Mouse (Mus musculus) heart, embryonic 15.5 days (tissue): ENCODE data around the gene Acp4. TPM values are rescaled to one million over a fixed set of nuclear protein-coding genes. Genes with fewer than 3 reads are reported as not detected.

Experiments used
- ATAC-seq: fragments of 200-750 bp; cut with Nextera tagmentation; replicated peaks from 2 replicates; pipeline ENCODE4 v1.8.0; 2017; ENCODE audit warnings: low read depth, moderate TSS enrichment; ENCODE audit not compliant: insufficient number of reproducible peaks, insufficient read depth, low FRiP score
- H3K27ac ChIP-seq: fragments of 300-500 bp; sonication (generic); 2 replicates; pipeline ENCODE4 v1.5.1; 2015; ENCODE audit warnings: mild to moderate bottlenecking, inconsistent platforms
- H3K27me3 ChIP-seq: fragments of 300-500 bp; sonication (generic); 2 replicates; pipeline ENCODE4 v1.6.1; 2015; ENCODE audit warnings: inconsistent platforms
- H3K36me3 ChIP-seq: fragments of 300-500 bp; sonication (generic); 2 replicates; pipeline ENCODE4 v1.6.1; 2015; ENCODE audit warnings: mild to moderate bottlenecking, inconsistent platforms
- H3K4me1 ChIP-seq: fragments of 300-500 bp; sonication (generic); replicated peaks from 2 replicates; pipeline ENCODE4 v1.6.1; 2015; ENCODE audit warnings: inconsistent platforms
- H3K4me2 ChIP-seq: fragments of 300-500 bp; sonication (generic); 2 replicates; pipeline ENCODE4 v1.6.1; 2015; ENCODE audit warnings: inconsistent platforms, mild to moderate bottlenecking, moderate library complexity
- H3K4me3 ChIP-seq: fragments of 300-500 bp; sonication (generic); 2 replicates; pipeline ENCODE4 v1.5.1; 2015; ENCODE audit warnings: mild to moderate bottlenecking, inconsistent platforms
- H3K9ac ChIP-seq: fragments of 300-500 bp; sonication (generic); 2 replicates; pipeline ENCODE4 v1.6.1; 2015; ENCODE audit warnings: mild to moderate bottlenecking, inconsistent platforms
- H3K9me3 ChIP-seq: fragments of 300-500 bp; sonication (generic); replicated peaks from 2 replicates; pipeline ENCODE4 v1.6.1; 2016; ENCODE audit warnings: inconsistent platforms
- WGBS: fragments of 180-500 bp; shearing (Covaris S2); methylation state at CpG from one replicate; pipeline ENCODE4 v1.1.7; 2015; ENCODE audit warnings: mixed read lengths; 5-methylcytosine and 5-hydroxymethylcytosine counted together
- polyA plus RNA-seq: library from polyadenylated mRNA; unstranded; fragments of >200 nt; fragmentation: Nextera tagmentation; extraction: Ambion mirVana; gene quantifications from 2 replicates; pipeline ENCODE4 v1.2.1, GENCODE M21; 2015

The Acp4 gene
- polyA plus RNA-seq, 1 experiment from 2014 or later: not detected

DNA sequence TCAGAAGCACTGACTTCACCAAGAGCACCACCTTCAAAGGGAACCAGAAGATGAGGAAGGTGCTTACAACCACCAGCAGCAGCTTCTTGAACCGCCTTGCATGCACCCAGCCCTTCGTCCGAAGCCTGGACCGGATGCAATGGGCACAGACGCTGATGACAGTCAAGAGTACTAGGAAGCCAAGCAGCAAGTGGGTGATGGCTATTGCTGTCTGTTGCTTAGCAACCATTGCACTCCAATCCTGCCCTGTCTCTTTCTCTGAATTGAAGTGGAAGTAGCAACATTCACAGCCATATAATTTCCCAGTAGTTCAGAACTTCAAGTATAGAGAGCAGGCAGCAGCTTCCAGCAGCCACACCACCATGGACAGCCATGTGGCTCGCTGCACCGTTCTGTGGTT, 24.4 kb upstream of the Acp4 start:
- H3K27me3 ChIP-seq: 0 out of 2 replicates have a peak, but pooled peaks cover 10% of the 10 kb centered on the region
- no peak overlapping the region for H3K27ac ChIP-seq
- H3K4me2 ChIP-seq: no peak overlapping the region
- H3K4me1 ChIP-seq: no peaks in the 10 kb centered on the region
- H3K9me3 ChIP-seq: no peaks in the 10 kb centered on the region; the same call in 1 of the 2 replicates
- H3K4me3 ChIP-seq: no peak overlapping the region
- H3K9ac ChIP-seq: no peak overlapping the region
- no peaks in the 10 kb centered on the region for H3K36me3 ChIP-seq
- WGBS: 64% methylated on average over 7 of the region's 7 CpGs
- no peak for ATAC-seq

DNA sequence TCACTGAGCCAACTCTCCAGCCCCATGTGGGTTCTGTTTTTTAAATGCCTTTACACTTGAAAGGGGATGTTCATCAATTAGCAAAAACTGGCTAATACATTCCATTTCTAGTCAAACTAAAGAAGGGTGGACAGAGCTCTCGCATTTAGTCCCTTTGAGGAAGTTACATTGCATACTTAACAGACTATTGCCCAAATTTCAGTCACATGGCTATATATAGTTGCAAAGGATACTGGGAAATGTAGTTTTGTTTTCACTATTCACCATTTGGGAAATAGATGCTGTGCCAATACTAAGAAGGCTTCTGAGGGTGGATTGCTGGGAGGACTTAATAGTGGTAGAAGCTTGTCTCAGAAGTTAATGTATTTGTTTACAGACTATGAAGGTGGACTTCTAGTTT, 23.8 kb upstream of the Acp4 start:
- Histone ChIP-seq H3K9me3 (no peaks in the 10 kb centered on the region), H3K4me2 (no peak overlapping the region), H3K36me3 (no peaks in the 10 kb centered on the region), H3K4me3 (no peak overlapping the region), H3K27me3 (0 out of 2 replicates have a peak, but pooled peaks cover 10% of the 10 kb centered on the region), H3K27ac (no peak overlapping the region), H3K4me1 (no peaks in the 10 kb centered on the region), H3K9ac (no peak overlapping the region)
- no peak for ATAC-seq
- 52% methylated on average over 1 of the region's 1 CpGs for WGBS

DNA sequence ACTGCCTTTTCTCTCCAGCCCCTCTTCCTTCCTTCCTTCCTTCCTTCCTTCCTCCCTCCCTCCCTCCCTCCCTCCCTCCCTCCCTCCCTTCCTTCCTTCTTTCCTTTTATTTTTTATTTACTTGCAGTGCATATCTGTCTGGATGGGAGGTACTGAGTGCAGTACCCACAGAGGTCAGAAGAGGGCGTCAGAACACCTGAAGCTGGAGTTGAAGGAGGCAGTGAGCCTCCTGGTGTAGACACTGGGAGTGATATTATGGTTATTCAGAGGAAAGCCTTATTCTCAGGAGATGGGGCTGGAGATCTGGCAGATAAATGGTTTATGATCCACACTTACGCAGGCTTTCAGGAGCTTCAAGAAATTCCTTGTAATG, 20.1 kb upstream of the Acp4 start:
- H3K27me3 ChIP-seq: peaks cover 21% of the 10 kb centered on the region
- ATAC-seq: no peak
- no peaks in the 10 kb centered on the region for H3K4me1 ChIP-seq
- no peak overlapping the region for H3K9ac ChIP-seq
- WGBS: 46% methylated on average over 2 of the region's 2 CpGs
- no peaks in the 10 kb centered on the region for H3K36me3 ChIP-seq
- no peaks in the 10 kb centered on the region for H3K9me3 ChIP-seq
- H3K4me2 ChIP-seq: no peak overlapping the region
- no peak overlapping the region for H3K4me3 ChIP-seq
- no peak overlapping the region for H3K27ac ChIP-seq

DNA sequence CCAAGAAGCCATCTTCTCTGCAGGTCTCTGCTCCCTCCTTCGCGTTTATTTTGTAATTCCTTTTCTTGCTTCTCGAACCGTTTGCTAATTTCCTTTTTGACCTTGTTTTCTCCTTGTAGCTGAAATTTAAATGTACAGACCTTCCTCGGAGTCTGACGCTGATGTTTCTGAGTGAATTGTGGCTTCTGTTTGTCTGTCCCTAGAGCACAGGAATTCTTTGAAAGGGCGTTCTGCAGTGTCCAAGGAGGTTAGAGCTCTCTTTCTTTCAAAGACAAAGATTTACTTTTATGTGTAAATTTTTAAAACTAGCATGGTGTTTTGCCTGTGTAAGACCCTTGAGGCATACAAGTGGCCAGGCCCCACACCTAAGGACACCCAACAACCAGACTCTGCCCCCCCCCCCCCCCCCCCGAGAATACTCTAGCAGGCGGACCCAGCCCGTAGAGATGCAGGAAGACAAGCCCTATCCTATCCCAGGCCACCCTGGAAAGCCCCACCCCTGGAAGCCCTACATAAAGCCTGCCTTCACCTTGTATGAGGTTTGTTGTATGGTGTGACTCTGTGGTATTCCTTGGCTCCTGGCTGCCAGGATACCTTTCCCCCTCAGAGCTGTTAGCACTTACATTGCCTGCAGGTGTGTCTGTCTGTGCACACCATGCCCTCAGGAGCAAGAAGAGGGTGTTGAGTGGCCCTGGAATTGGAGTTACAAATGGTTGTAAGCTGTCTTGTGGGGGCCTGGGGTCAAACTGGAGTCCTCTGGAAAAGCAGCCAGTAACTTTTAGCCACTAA, 19.5 kb upstream of the Acp4 start:
- WGBS: 63% methylated on average over 10 of the region's 10 CpGs
- ATAC-seq: no peak
- no peak overlapping the region for H3K4me2 ChIP-seq
- no peak overlapping the region for H3K9ac ChIP-seq
- no peak overlapping the region for H3K4me3 ChIP-seq
- H3K4me1 ChIP-seq: no peaks in the 10 kb centered on the region
- H3K27ac ChIP-seq: no peak overlapping the region
- no peaks in the 10 kb centered on the region for H3K36me3 ChIP-seq
- H3K27me3 ChIP-seq: peaks cover 19% of the 10 kb centered on the region
- H3K9me3 ChIP-seq: no peaks in the 10 kb centered on the region

DNA sequence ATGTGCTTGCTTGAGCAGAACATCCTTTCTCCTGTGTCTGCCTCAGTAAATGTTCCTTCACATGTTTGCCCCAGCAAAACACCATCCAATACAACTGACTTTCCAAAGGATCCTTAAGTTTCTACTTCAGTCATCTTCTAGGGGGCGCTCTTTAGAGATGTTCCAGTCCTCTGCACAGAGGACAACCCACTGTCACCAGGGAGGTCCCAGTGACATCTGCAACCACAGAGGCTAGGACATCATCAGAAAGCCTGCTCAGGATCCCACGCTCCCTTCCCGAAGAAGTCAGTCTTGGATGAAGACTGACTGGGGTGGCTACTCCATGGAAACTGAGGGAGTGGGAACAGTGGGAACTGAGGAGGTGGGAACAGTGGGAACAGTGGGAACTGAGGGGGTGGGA, 18.4 kb upstream of the Acp4 start:
- H3K9me3 ChIP-seq: no peaks in the 10 kb centered on the region
- no peak for ATAC-seq
- WGBS: 78% methylated on average over 3 of the region's 3 CpGs
- no peak overlapping the region for H3K4me3 ChIP-seq
- H3K4me2 ChIP-seq: no peak overlapping the region
- no peak overlapping the region for H3K27ac ChIP-seq
- H3K9ac ChIP-seq: no peak overlapping the region
- H3K36me3 ChIP-seq: no peaks in the 10 kb centered on the region
- H3K27me3 ChIP-seq: peaks cover 16% of the 10 kb centered on the region
- H3K4me1 ChIP-seq: no peaks in the 10 kb centered on the region

DNA sequence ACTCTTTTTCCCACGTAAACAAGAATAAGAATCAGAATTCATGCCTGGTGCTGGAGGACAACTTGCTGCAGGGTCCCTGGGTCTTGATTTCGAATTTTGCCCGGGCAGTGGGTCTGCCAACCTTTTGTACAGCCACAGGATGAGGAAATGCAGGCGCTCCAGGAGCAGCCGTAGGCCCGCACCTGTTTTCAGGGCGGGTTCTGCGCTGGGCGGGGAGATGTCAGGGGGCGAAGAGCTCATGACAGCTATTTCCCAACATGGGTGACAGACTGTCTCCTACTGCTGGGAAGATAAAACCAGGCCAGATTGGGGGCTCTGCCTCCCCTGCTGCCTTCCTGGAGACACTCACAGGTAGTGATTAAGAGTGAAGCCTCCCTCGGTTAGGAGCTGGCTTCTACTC, 16.9 kb upstream of the Acp4 start:
- H3K27me3 ChIP-seq: peaks cover 16% of the 10 kb centered on the region
- H3K4me3 ChIP-seq: no peak overlapping the region
- H3K4me1 ChIP-seq: no peaks in the 10 kb centered on the region
- H3K9me3 ChIP-seq: no peaks in the 10 kb centered on the region
- 28% methylated on average over 11 of the region's 11 CpGs for WGBS
- no peak overlapping the region for H3K4me2 ChIP-seq
- no peak for ATAC-seq
- H3K27ac ChIP-seq: no peak overlapping the region
- no peaks in the 10 kb centered on the region for H3K36me3 ChIP-seq
- no peak overlapping the region for H3K9ac ChIP-seq

DNA sequence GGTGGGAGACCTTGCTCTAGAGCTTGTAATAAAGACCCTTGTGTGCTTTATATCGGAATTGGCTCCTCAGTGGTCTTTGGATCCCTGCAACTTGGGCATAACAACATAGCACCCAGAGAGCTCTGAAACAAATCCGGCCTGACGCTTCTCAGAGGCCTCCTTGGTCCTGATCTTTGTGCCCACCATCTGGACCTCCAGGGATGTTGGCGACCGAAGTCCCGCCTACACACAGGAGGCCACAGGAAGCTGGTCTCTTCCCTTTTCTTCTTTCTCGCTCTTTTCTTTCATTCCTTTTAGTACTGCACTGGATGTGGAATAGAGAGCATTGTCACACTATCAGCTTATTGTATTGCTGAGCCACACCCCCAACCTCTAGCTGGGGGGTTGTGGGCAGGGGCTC, 16.3 kb upstream of the Acp4 start:
- Histone ChIP-seq H3K4me1 (no peaks in the 10 kb centered on the region), H3K27me3 (peaks cover 17% of the 10 kb centered on the region), H3K27ac (no peak overlapping the region), H3K9ac (no peak overlapping the region), H3K36me3 (no peaks in the 10 kb centered on the region), H3K4me2 (no peak overlapping the region), H3K4me3 (no peak overlapping the region), H3K9me3 (no peaks in the 10 kb centered on the region)
- WGBS: 65% methylated on average over 7 of the region's 7 CpGs
- no peak for ATAC-seq

DNA sequence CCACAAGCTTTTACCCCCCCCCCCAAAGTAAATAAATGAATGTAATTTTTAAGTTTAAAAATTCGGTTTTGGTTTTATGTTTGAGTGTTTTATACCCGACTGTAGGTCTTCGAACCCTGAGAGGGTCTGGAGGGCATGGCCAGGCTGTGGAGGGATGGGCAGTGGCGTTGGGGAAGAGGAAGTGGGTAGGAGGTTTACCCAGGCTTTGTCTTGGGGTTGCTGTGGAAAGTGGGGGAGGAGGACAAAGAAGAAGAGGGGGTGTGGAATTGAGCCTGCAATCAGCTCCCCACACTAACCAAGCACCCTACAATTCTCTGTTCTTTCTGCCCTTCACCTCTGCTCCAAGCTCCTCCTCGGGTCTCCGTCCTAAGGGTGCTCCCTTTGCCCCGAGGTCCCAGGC, 15.4 kb upstream of the Acp4 start:
- peaks cover 24% of the 10 kb centered on the region for H3K27me3 ChIP-seq
- 82% methylated on average over 7 of the region's 7 CpGs for WGBS

DNA sequence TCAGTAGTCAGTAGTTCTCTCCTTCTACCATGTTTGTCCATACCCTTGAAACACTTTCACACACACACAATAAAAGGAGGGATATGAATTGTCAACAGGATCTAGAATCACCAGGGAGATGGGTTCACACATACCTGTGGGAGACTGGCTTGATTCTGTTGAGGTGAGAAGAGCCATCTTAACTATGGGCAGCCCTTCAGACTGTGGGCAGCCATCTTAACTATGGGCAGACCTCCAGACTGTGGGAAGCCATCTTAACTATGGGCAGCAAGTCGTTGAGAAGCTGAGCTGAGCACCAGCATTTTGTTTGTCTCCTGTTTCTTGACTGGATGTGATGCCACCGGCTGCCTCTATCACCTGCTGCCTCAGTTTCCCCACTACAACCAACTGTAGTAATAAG, 14.1 kb upstream of the Acp4 start:
- H3K27ac ChIP-seq: no peak overlapping the region
- no peaks in the 10 kb centered on the region for H3K9me3 ChIP-seq
- H3K9ac ChIP-seq: no peak overlapping the region
- peaks cover 28% of the 10 kb centered on the region for H3K27me3 ChIP-seq
- ATAC-seq: no peak
- H3K4me1 ChIP-seq: no peaks in the 10 kb centered on the region
- no peak overlapping the region for H3K4me3 ChIP-seq
- H3K4me2 ChIP-seq: no peak overlapping the region
- 68% methylated on average over 2 of the region's 2 CpGs for WGBS
- no peaks in the 10 kb centered on the region for H3K36me3 ChIP-seq

More for the DNA sequence above, 15.4 kb upstream of the Acp4 start:
- Histone ChIP-seq H3K4me2 (no peak overlapping the region), H3K4me3 (no peak overlapping the region), H3K4me1 (no peaks in the 10 kb centered on the region), H3K9ac (no peak overlapping the region), H3K9me3 (no peaks in the 10 kb centered on the region), H3K27ac (no peak overlapping the region), H3K36me3 (no peaks in the 10 kb centered on the region)
- ATAC-seq: no peak

DNA sequence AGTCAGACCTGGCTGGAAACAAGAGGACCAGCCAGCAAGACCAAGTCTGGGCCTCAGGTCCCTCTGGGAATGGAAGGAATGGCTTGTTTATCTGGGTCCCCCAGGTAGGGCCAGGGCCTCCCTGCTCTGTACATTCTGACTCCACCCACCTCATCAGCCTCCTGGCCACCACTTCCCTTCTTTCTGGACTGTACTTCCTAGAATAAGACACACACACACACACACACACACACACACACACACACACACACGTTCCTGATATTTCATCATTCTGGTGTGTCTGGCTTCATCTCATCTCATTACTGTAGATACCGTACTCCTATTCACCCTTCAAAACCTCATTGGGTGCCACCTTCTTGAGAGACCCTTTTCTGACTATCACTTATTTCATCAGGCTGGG, 12.2 kb upstream of the Acp4 start:
- no peaks in the 10 kb centered on the region for H3K4me1 ChIP-seq
- no peak overlapping the region for H3K9ac ChIP-seq
- peaks cover 32% of the 10 kb centered on the region for H3K27me3 ChIP-seq
- no peak overlapping the region for H3K27ac ChIP-seq
- H3K4me3 ChIP-seq: no peak overlapping the region
- no peaks in the 10 kb centered on the region for H3K9me3 ChIP-seq
- H3K4me2 ChIP-seq: no peak overlapping the region
- no peak for ATAC-seq
- H3K36me3 ChIP-seq: no peaks in the 10 kb centered on the region
- WGBS: 74% methylated on average over 2 of the region's 2 CpGs

DNA sequence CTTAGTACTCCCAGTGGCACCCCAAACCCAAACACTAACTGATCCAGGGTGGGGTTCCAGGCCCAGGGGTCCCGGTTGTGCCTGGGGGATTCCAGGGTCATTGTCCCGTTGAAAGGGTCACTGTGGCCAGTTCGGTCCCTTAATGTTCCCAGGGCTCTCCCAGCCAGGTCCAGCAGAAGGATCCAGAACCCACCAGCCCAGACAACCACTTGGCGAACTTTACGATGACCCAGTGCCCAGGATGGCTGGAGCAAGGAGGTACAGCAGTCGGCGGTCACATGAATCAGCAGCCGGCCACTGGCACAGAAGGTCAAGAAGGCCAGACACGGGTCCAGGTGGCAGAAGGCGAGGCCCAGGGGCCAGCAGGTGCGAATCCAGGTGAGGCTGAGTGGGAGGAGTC, 10.9 kb upstream of the Acp4 start:
- H3K36me3 ChIP-seq: no peaks in the 10 kb centered on the region
- no peaks in the 10 kb centered on the region for H3K9me3 ChIP-seq
- peaks cover 35% of the 10 kb centered on the region for H3K27me3 ChIP-seq

More for the DNA sequence above, 10.9 kb upstream of the Acp4 start:
- Histone ChIP-seq H3K9ac (no peak overlapping the region), H3K4me2 (no peak overlapping the region), H3K27ac (no peak overlapping the region), H3K4me1 (peaks cover 3% of the 10 kb centered on the region; the same call in 1 of the 2 replicates), H3K4me3 (no peak overlapping the region)
- ATAC-seq: no peak
- WGBS: 70% methylated on average over 11 of the region's 11 CpGs
